Mouse (Mus musculus): ENCODE results near the gene Ubac1.

The Ubac1 gene

GRCm38 (mm10) chr2:26021561-26022257 lies at the start of gene Ubac1:
Ubac1 (minus strand) TSS chr2:26021747.
- DNase-seq = peak; percentile 89 to 97

GRCm38 (mm10) chr2:26068592-26068991 lies 47.0 kb upstream of the Ubac1 start:
- DNase-seq = no peak

- no peak for DNase-seq
Observed at GRCm38 (mm10) chr2:26068175-26068574, 46.6 kb upstream of the Ubac1 start.

- DNase-seq = no peak
Observed at GRCm38 (mm10) chr2:26066527-26066926, 45.0 kb upstream of the Ubac1 start.

GRCm38 (mm10) chr2:26062742-26063427 lies 41.3 kb upstream of the Ubac1 start:
- no peak for DNase-seq

- no peak for DNase-seq
Observed at GRCm38 (mm10) chr2:26062241-26062640, 40.7 kb upstream of the Ubac1 start.

GRCm38 (mm10) chr2:26061018-26061666 lies 39.6 kb upstream of the Ubac1 start:
- no peak for DNase-seq

- DNase-seq = no peak
Observed at GRCm38 (mm10) chr2:26057053-26057452, 35.5 kb upstream of the Ubac1 start.

- DNase-seq = no peak
Observed at GRCm38 (mm10) chr2:26056226-26056625, 34.7 kb upstream of the Ubac1 start.

GRCm38 (mm10) chr2:26055747-26056102 lies 34.2 kb upstream of the Ubac1 start:
- no peak for DNase-seq

- peak; percentile 67 to 78 for DNase-seq
Observed at GRCm38 (mm10) chr2:26055046-26055746, 33.6 kb upstream of the Ubac1 start.

GRCm38 (mm10) chr2:26052806-26053205 lies 31.3 kb upstream of the Ubac1 start:
- DNase-seq = no peak

- DNase-seq = no peak
Observed at GRCm38 (mm10) chr2:26048816-26049215, 27.3 kb upstream of the Ubac1 start.

- no peak for DNase-seq
Observed at GRCm38 (mm10) chr2:26044216-26044615, 22.7 kb upstream of the Ubac1 start.

GRCm38 (mm10) chr2:26042603-26043002 lies 21.1 kb upstream of the Ubac1 start:
- DNase-seq = no peak

GRCm38 (mm10) chr2:26041163-26041810 lies 19.7 kb upstream of the Ubac1 start:
- DNase-seq = peak; percentile 47 to 64

GRCm38 (mm10) chr2:26039951-26040350 lies 18.4 kb upstream of the Ubac1 start:
- peak; percentile 29 to 58 for DNase-seq

- DNase-seq = no peak
Observed at GRCm38 (mm10) chr2:26037386-26037785, 15.8 kb upstream of the Ubac1 start.

- peak; percentile 40 to 57 for DNase-seq
Observed at GRCm38 (mm10) chr2:26034344-26035050, 12.9 kb upstream of the Ubac1 start.

- DNase-seq = peak; percentile 35 to 50
Observed at GRCm38 (mm10) chr2:26030288-26030687, 8.7 kb upstream of the Ubac1 start.

- peak; percentile 36 to 42 for DNase-seq
Observed at GRCm38 (mm10) chr2:26024138-26025075, 2.9 kb upstream of the Ubac1 start.
